Mouse (Mus musculus): ENCODE measurements around the gene Ap5m1.

The Ap5m1 gene

GRCm38 (mm10) chr14:49127162-49127779, 61.4 kb downstream of the Ap5m1 start:
- DNase-seq (ENCODE audit: low read depth), result no peak

DNA sequence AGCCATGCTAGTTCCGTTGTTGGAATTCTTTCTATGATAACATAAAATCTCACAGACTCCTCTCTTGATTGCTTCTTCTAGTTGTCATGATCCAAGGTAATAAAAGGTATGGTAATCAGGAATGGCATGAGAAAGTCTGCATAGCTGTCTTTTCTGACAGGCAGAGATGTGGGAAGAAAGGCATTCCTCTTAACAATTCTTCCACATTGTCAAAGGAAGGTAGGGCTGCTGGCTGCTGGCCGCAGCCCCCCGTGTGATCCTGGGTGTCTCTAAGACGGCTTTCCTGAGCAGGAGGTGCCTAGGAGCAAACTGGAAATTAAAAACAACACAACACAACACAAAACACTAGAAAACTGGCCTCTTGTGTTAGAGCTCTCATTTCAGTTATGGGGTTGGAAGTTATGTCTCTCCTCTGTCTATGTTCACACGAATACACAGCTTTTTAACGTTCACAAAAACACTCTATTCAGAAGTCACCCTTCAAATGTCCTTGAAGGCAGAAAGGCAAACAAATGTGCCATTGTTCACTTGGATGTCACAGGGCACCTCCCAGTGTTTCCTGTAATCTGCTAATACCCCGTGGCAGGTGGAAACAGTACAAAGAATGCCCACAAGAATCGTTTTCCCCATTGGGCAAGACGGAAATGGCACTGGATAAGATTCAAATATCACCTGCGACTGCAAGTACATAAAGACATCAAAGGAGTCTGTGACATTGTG, 62.8 kb downstream of the Ap5m1 start:
- DNase-seq (ENCODE audit: low read depth), result no peak

- no peak for DNase-seq (ENCODE audit: low read depth)
These were observed 66.5 kb downstream of the Ap5m1 start for GRCm38 (mm10) chr14:49132391-49132790.

DNA sequence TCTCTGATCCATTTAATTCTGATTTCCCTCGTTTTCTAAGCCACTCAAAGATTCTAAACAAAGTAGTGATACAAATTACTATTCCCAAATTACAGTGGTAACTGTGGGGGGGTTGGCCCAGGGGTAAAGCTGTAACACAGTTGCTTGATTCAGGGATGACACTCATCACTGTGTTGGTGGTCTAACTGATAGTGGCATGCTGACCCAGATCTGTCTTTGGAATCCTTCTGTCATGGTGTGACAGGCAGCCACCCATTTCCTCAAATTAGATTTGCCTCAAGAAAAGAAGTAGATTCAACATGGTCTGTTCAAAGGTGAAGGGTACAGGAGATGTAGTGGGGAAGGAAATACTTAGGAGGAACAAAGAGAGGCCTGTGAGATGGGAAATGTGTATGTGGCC, 72.3 kb downstream of the Ap5m1 start:
- no peak for DNase-seq (ENCODE audit: low read depth)

DNA sequence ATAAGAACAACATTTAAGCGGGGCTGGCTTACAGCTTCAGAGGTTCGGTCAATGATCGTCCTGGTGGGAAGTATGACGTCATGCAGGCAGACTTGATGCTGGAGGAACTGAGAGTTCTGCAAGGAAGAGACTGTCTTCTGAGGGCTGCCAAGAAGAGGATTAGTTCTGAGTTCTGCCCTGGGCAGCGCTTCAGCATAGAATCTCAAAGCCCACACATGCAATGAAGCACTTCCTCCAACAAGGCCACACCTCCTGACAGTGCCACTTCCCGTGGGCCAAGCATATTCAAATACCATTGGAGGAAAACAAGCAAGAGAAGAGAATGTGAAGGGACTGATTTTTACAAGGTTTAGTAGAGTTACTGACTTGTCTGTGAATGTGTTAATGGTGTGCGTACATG, 74.9 kb downstream of the Ap5m1 start:
- DNase-seq (ENCODE audit: low read depth), result no peak
